Mouse (Mus musculus) layer of hippocampus, adult 8-10 months (tissue): ENCODE measurements at regions not wholly inside any gene's neighbourhood (a gene's known extent, or its start where the extent isn't known, plus 50 kb on each side); places are given as distances from the start of the nearest gene placed in this dataset.
A peak's percentile ranks its signal among the peaks of the same experiment; 100 is the strongest.

Experiments
- DNase-seq, 2 experiments: peaks; one replicate each; pipeline ENCODE4 v3.0.0; 2022; ENCODE audit warnings: low spot score in 2 of 2

GRCm38 (mm10) chr13:44394016-44394415 lies 335.3 kb upstream of the Jarid2 start:
- no peak for DNase-seq

- peak; percentile 16 to 21 for DNase-seq
Measured at GRCm38 (mm10) chr13:44398613-44399369, 330.5 kb upstream of the Jarid2 start.

GRCm38 (mm10) chr13:44399370-44399685 lies 329.9 kb upstream of the Jarid2 start:
- no peak for DNase-seq

DNA sequence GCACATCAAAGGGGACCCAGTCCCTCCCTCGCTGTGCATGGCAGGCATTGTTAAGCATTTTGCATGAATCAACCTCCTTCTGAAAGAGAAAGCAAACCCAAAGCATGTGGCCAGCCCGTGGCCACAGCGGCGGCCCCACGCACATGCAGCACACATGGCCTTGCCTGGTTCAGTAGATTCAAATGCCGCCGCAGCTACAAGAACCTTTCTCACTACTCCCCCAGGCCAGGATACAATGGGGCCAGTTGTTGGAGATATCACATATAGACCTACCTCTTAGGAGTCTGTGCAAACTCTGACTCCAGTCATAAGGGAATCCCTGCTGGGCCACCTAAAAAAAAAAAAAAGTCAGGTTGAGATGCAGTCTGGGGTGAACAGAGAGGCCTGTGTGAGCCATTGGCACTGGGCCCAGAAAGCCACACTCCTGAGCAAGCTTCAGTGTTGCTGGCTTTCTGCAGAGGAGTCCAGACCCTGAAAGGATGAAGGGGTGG lies 329.4 kb upstream of the Jarid2 start:
- DNase-seq = no peak

DNA sequence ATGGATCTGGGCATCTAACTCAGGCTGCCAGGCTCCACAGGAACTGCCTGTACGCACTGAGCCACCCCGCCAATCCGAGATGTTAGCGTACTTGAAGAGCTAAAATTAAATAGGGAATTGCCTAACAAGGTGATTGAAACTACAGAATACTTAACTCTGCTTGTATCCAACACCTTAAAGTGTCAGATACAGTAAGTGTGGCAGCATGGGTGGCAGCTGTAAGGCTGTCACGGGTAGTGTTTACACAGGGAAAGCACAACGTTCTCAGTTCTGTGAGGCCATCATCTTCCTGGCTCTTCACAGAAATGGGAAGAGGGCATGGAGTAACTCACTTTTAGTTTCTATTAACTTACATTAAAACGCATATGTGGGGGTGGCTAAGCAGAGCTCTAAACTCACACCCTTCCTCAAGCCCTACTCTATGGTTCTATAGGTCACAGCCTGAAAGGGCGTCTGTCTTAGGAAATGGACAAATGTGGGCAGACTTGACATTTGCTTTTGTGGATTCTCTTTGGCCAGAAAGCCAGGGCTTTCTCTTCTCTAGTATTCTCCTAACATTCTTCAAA lies 325.2 kb upstream of the Jarid2 start:
- no peak for DNase-seq

DNA sequence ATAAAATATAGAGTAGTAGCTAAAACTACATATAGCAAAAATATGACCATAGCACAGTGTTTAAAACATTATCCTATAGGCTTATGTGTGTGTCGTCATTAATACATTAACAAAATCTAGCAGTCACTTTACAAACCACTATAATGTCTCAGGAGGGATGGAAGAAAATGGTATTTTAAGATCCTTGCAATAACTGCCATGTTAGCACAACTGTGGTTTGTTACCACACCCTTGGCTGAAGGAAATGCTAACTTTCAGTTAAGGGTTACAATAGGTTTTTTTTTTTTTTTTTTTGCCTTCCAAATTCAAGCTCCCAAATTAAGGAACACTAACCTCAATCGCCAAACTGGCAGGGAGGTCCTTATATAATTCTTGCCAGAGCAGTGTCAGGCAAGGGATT lies 322.0 kb upstream of the Jarid2 start:
- no peak for DNase-seq

GRCm38 (mm10) chr13:44408619-44408959 lies 320.7 kb upstream of the Jarid2 start:
- no peak for DNase-seq

DNA sequence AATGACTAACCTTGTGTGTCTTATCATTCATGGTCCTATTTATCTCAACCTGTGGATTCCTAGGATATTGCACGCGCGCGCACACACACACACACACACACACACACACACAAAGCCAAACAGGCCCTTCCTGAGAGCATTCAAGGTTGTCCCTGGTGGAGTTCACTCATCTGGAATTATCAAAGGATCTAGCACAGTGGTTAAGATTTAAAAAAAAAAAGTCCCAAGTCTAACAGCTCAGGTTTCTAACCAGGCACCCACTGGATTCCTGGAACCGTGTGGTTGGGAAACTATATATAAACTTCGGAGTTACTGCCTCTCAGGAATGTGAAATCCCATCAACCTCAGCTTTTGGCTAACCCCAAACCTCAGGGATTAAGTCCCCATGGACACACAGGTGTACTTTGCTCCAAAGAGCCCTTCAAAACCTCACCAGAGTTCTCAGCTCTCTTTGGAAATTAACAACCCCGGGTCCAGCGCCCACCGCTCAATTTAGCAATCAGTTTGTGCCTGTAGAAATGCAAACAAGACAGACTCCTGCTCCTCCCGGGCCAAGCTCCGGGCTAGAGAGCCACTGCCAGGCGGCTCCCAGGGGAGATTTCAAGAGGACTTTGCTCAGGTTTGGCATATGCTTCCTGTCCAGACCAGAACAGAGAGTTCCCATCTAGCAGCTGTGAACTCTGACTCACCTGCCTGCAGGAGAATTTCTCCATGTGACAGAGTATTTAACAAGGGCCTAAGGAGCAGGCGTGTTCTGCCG lies 320.1 kb upstream of the Jarid2 start:
- DNase-seq = no peak

DNA sequence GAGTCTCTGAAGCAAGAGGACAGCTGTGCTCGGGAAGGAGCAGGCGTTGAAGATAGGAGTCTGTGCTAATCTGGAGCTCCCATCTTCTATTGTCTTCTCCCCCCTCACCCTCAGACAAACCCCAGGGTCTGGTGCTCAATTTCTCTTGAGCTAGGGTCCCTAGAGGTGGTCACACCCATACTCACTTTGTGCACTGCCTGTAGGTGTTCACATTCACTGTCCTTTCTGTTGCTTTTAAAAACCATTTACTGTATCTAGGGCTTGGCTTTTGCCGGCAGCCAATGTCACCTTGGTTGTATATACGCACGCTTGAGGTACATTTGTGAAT lies 319.6 kb upstream of the Jarid2 start:
- no peak for DNase-seq

DNA sequence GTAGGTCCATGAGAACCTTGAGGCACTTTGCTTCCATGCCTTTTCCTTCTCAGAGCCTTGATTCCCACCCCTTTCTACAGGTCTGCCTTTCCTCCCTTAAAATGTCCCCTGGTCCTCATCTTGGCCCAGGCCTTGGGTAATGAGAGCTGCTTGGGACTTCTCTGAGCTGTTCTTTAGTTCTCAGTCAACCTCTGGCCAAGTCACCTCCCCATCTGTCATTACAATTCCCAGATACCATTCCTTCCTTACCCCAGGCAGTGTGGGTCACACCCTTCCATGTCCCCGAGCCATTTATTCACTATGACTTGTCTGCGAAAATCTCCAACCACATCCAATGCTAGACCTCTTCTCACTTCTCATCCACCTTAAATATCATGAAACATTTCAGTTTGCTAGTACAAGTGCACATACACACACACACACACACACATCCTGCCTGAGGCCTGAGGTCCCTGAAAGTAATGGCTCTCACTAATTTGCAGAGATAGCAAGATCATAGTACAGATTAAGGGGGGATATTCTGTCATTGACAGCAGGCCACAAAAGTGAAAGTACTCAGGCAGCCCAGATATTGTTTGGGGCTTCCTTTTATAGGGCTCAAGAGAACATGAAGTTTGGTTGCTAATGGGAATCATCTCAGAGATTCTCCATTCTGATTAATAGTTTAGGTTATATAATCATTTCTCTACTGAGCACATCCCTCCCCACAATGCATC lies 317.3 kb upstream of the Jarid2 start:
- no peak for DNase-seq

- no peak for DNase-seq
Measured at GRCm38 (mm10) chr13:44413305-44413704, 316.0 kb upstream of the Jarid2 start.

GRCm38 (mm10) chr13:44415971-44416370 lies 313.3 kb upstream of the Jarid2 start:
- DNase-seq = no peak

DNA sequence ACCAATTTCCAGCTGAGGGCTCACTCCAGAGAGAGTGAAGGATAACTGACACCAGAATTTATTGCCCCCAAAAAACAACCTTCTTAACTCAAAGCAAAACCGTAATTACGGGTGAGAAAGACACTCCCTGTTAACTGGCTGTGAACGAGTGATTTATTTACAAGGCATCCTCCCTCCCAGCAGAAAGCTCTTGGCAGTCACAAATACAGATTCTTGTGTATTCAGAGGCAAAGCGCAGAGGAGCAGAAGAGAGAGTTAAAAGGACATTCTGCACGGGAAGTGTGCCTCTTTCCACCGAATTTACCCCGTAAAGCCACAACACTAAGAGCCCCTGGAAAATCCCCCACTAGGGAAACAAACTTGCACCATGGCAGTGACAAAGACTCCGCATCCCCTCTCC lies 312.3 kb upstream of the Jarid2 start:
- DNase-seq = no peak

GRCm38 (mm10) chr13:44419056-44419455 lies 310.2 kb upstream of the Jarid2 start:
- DNase-seq = no peak

GRCm38 (mm10) chr13:44419472-44420226 lies 309.6 kb upstream of the Jarid2 start:
- no peak for DNase-seq

DNA sequence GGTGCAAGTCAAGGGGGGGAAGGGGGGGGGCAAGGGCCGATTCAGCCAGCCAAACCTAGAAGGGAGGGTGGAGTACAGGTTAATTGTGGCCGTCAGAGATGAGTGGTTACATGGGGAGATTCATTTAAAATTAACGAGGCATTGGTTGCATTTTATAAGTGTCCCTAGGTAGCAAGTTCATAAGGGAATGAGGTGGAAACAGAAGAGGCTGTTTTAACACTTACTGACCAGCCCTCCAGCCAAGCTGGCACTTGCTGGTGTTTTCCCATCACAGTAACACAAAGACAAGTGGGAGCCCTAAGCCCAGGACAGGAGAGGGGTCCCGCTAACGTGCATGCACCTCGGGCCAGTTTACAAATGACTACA lies 309.1 kb upstream of the Jarid2 start:
- no peak for DNase-seq

DNA sequence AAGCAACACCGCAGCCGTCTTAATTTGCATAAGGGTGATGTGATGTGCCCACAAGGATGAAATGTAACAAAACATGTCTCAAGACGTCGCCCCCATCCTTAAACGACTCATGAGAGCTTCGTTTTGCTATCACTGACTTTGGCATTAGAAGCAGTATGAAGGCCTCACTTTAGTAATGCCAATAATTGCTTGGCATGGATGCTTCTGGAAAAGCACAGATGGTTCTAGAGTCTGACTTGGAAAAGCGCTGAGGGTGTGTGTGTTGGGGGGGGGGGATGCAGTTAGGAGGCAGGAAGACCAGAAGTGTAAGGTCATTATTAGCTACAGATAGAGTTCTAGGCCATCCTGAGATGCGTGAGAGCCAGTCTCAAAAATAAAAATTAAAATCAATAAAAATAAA lies 308.3 kb upstream of the Jarid2 start:
- no peak for DNase-seq

DNA sequence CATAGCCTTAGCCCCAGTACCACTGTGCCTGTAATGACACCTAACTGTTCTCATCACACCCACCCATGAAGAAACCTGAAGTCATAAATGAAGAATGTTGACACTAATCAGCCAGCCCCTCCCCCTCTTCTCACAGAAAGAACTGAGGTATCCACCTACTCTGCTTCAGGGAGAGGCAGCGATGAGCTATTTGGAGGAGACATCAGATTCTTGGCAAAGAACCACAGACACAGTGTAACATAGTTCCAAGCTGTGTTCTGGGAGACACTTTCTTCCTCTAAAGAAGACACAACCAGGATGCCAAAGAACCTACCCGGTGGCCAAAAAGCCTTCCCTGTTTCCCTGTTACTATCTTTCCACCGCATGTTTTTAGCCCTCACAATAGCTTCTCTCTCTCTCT lies 307.8 kb upstream of the Jarid2 start:
- peak; percentile 26 to 32 for DNase-seq

- no peak for DNase-seq
Measured at GRCm38 (mm10) chr13:44421922-44422321, 307.4 kb upstream of the Jarid2 start.

GRCm38 (mm10) chr13:44430492-44430891 lies 298.8 kb upstream of the Jarid2 start:
- no peak for DNase-seq

DNA sequence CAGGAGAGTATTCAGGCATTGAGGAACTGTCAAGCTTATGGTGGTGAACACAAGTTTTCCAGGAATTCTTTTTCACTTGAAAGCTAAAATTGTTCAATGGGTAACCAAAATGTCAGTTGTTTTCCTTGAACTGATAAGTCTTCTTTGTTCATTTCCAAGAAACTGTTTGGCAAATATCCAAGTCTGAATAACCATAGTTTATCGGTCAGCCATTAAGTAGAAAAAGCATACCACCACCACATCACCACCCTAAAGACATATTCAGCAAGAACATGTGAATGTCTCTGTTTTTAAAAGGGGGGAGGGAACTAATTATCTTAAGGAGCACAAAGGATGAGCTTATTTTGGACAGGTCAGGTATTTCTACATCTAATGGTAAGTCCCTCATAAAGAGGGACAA lies 291.6 kb upstream of the Jarid2 start:
- no peak for DNase-seq

DNA sequence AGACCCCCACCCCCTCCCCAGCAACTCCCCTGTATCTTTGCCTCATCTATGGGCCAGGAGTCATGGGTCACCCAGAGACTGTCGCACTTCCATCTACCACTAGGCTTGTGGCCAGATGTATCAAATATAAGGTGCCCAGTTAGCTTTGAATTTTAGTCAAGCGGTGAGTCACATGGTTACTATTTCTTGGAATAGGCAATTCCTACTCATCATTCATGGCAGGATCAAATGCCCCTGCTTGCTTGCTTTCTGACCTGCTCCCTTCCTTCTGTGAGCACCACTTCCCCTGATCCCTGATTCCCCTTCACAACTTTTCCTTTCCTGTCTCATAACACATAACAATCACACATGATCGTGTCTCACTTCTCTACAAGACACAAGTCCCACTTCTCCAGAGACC lies 288.2 kb upstream of the Jarid2 start:
- no peak for DNase-seq
